Mouse (Mus musculus) urinary bladder, postnatal 36 days (tissue): ENCODE measurements around the gene Gm49776.
A peak's percentile ranks its signal among the peaks of the same experiment; 100 is the strongest.
"Not testable (repeated sequence)": the region's sequence is repeated elsewhere in the genome, so short reads cannot be mapped to it uniquely, and the experiment has no call there.

Source experiments
- DNase-seq, 2 experiments: peaks; one replicate each; pipeline ENCODE4 v3.0.0; 2022; ENCODE audit warnings: low spot score in 2 of 2, mixed read lengths in 1 of 2

The Gm49776 gene

GRCm38 (mm10) chr16:18258221-18258620, at the start of gene Gm49776:
Gene Gm49776, minus strand, starts transcription at chr16:18258321.
- DNase-seq, result no peak

GRCm38 (mm10) chr16:18289614-18290013, 31.5 kb upstream of the Gm49776 start:
- DNase-seq, result not testable (repeated sequence)

- DNase-seq, result peak; percentile 95 to 98
Measured at GRCm38 (mm10) chr16:18289067-18289588, 31.0 kb upstream of the Gm49776 start, which contains the start of gene Dgcr8. Gene Dgcr8, minus strand, starts transcription at chr16:18289246.

- DNase-seq, result no peak
Measured at GRCm38 (mm10) chr16:18288581-18289061, 30.5 kb upstream of the Gm49776 start.

- no peak for DNase-seq
Measured at GRCm38 (mm10) chr16:18288166-18288565, 30.0 kb upstream of the Gm49776 start.

- DNase-seq, result no peak
Measured at GRCm38 (mm10) chr16:18275166-18275565, 17.0 kb upstream of the Gm49776 start.

GRCm38 (mm10) chr16:18268182-18268581, 10.1 kb upstream of the Gm49776 start:
- no peak for DNase-seq

GRCm38 (mm10) chr16:18265024-18265423, 6.9 kb upstream of the Gm49776 start:
- DNase-seq, result no peak

- no peak for DNase-seq
Measured at GRCm38 (mm10) chr16:18253866-18254265, 4.3 kb downstream of the Gm49776 start.

GRCm38 (mm10) chr16:18252736-18253135, 5.4 kb downstream of the Gm49776 start:
- no peak for DNase-seq

- no peak for DNase-seq
Measured at GRCm38 (mm10) chr16:18250828-18251790, 7.0 kb downstream of the Gm49776 start.

- no peak for DNase-seq
Measured at GRCm38 (mm10) chr16:18250231-18250630, 7.9 kb downstream of the Gm49776 start.

GRCm38 (mm10) chr16:18249364-18249967, 8.7 kb downstream of the Gm49776 start:
- peak; percentile 32 to 39 for DNase-seq

- peak; percentile 96 to 99 for DNase-seq
Measured at GRCm38 (mm10) chr16:18248433-18249363, 9.4 kb downstream of the Gm49776 start, which contains the start of the genes Trmt2a and Ranbp1. Gene Trmt2a, plus strand, starts transcription at chr16:18248679. Gene Ranbp1, minus strand, starts transcription at chr16:18248732.

- DNase-seq, result no peak
Measured at GRCm38 (mm10) chr16:18247521-18248399, 10.4 kb downstream of the Gm49776 start.

- DNase-seq, result no peak
Measured at GRCm38 (mm10) chr16:18241581-18241980, 16.5 kb downstream of the Gm49776 start.

- DNase-seq, result no peak
Measured at GRCm38 (mm10) chr16:18236676-18237501, 21.2 kb downstream of the Gm49776 start.

GRCm38 (mm10) chr16:18235389-18236065, 22.6 kb downstream of the Gm49776 start:
- DNase-seq, result peak; percentile 64 to 65
